Mouse (Mus musculus) spleen, adult 10 weeks (tissue): ENCODE results near the gene Ak3. TPM values are rescaled to one million over a fixed set of nuclear protein-coding genes. Genes with fewer than 3 reads are reported as not detected.

Experiments
- polyA plus RNA-seq: library from polyadenylated mRNA; stranded (reverse); fragments of 350-450 nt; fragmentation: Illumina TruSeq; extraction: RNeasy Lipid Tissue Mini Kit (QIAGEN cat#74804); gene quantifications from one replicate; pipeline ENCODE4 v1.2.3, GENCODE M21; 2015; ENCODE audit warnings: low replicate concordance; ENCODE audit not compliant: insufficient read depth

Ak3 gene
- polyA plus RNA-seq = 58.4 TPM

DNA sequence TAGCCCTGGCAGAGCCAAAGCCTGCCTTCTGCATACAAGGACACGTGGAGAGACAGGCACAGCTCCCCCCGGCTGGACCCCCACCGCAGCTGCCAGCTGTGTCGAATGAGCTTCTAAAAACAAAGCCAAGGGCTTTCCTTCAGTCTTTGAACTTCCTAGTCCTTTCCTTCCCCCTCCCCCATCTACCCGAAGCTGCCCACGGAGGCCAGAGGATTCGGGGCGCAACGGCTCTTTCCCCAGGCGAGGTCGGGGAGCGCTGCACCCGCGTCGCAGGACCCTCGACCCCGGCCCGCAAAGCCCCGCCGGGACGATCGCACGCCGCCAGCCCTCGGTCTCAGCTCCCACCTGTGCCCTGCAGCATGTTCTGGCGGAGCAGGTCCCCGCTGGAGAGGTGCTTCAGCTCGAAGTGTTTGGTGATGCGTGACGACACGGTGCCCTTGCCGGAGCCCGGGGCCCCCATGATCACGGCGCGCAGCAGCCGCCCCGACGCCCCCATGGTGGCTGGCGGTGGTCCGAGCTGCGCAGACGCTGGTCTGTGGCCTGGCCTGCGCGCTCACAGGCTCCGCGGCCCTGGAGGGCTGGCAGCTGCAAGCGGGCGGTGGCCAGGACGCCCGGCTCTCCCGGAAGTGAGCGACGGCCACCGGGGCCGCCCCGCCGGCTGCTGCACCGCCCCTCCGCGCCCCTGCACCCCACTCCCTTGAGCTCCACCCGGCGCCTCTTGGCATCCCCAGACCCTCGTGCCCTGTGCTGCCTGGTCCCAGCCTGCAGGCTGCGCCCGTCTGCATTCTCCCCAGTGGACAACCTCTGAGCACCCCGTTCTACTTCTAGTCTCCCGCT is at the start of gene Ak3:
Gene Ak3 (minus strand): TSS at position 628 of the 837 bp plus-strand sequence.

GRCm38 (mm10) chr19:28990194-28990589 is 57.6 kb downstream of the Ak3 start, which contains the start of gene Cdc37l1:
TSS of gene Cdc37l1 (plus strand) at chr19:28990352.

Other genes with a start within 250 kb of the Ak3 start
- 0.19 TPM for gene Slc1a1, start 212.9 kb downstream of the Ak3 start, polyA plus RNA-seq
- gene Plpp6, start 84.0 kb downstream of the Ak3 start, polyA plus RNA-seq = 22.0 TPM
- gene 4430402I18Rik, start 80.2 kb downstream of the Ak3 start, polyA plus RNA-seq = 1.7 TPM
- gene Cdc37l1, start 57.6 kb downstream of the Ak3 start, polyA plus RNA-seq = 80.7 TPM
- 19.2 TPM for gene Rcl1, start 53.4 kb upstream of the Ak3 start, polyA plus RNA-seq
- 104 TPM for gene Jak2, start 203.9 kb upstream of the Ak3 start, polyA plus RNA-seq